Mouse (Mus musculus) testis, adult 2 months (tissue): ENCODE data around the gene Mms22l.
"Not testable (repeated sequence)": the region's sequence is repeated elsewhere in the genome, so short reads cannot be mapped to it uniquely, and the experiment has no call there.

ENCODE experiments used
- CTCF ChIP-seq: fragments of 200-500 bp; IDR thresholded peaks from 2 replicates; pipeline ENCODE4 v1.5.1; 2012; ENCODE audit warnings: low read depth, mild to moderate bottlenecking, inconsistent platforms, low read length, moderate library complexity; ENCODE audit not compliant: control insufficient read depth, insufficient read depth, insufficient replicate concordance
- POLR2A ChIP-seq: fragments of 200-500 bp; IDR thresholded peaks from 2 replicates; pipeline ENCODE4 v1.6.1; 2012; ENCODE audit warnings: low read depth, mild to moderate bottlenecking, inconsistent platforms, low read length, moderate library complexity; ENCODE audit not compliant: control insufficient read depth

DNA sequence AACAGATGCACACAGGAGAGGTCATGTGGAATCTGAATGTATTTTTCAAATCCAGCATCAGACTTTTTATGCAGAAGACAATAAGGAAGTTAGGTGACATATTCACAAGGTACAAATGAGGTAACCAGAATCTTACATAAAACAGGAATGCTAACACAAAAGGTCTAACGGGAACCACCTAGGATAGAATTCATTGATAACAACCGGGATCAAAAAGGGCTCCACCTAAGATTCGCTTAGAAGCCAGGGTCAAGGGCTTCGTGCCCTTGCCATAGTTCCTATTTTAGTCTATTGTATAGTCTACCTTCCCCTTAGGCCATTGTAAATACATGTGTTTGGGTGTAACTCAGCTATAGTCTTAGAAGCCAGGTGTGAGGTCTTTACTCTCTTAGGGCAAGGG is 12.2 kb upstream of the Mms22l start:
- not testable (repeated sequence) for TF ChIP-seq CTCF, POLR2A
